Mouse (Mus musculus) liver, postnatal 0 days (tissue): ENCODE data around the gene Ppfibp1. TPM values are rescaled to one million over a fixed set of nuclear protein-coding genes. Genes with fewer than 3 reads are reported as not detected.
A peak's percentile ranks its signal among the peaks of the same experiment; 100 is the strongest.

Experiments used
- ATAC-seq: fragments of 200-750 bp; cut with Nextera tagmentation; 2 replicates; pipeline ENCODE4 v1.8.0; 2017; ENCODE audit warnings: mild to moderate bottlenecking, moderate library complexity
- DNase-seq: peaks from one replicate; pipeline ENCODE4 v3.0.0-alpha.2; 2016
- H3K27ac ChIP-seq: fragments of 300-500 bp; sonication (generic); 2 replicates; pipeline ENCODE4 v1.5.1; 2014; ENCODE audit warnings: antibody characterized with exemption, moderate library complexity, mild to moderate bottlenecking, low read depth
- H3K27me3 ChIP-seq: fragments of 300-500 bp; sonication (generic); 2 replicates; pipeline ENCODE4 v1.6.1; 2014; ENCODE audit warnings: low read length, control low read depth, mixed read lengths; ENCODE audit not compliant: insufficient read depth
- H3K36me3 ChIP-seq: fragments of 300-500 bp; sonication (generic); replicated peaks from 2 replicates; pipeline ENCODE4 v1.6.1; 2014; ENCODE audit warnings: mild to moderate bottlenecking, control low read depth, low read length, moderate library complexity, mixed read lengths; ENCODE audit not compliant: insufficient read depth
- H3K4me1 ChIP-seq: fragments of 300-500 bp; sonication (generic); 2 replicates; pipeline ENCODE4 v1.6.1; 2014; ENCODE audit warnings: antibody characterized with exemption, mild to moderate bottlenecking, control low read depth; ENCODE audit not compliant: insufficient read depth
- H3K4me2 ChIP-seq: fragments of 300-500 bp; sonication (generic); 2 replicates; pipeline ENCODE4 v1.6.1; 2014; ENCODE audit warnings: low read depth, mild to moderate bottlenecking, low read length, moderate library complexity, mixed read lengths
- H3K4me3 ChIP-seq: fragments of 300-500 bp; sonication (generic); 2 replicates; pipeline ENCODE4 v1.5.1; 2014; ENCODE audit warnings: low read depth, low read length
- H3K9ac ChIP-seq: fragments of 300-500 bp; sonication (generic); replicated peaks from 2 replicates; pipeline ENCODE4 v1.6.1; 2014; ENCODE audit warnings: mild to moderate bottlenecking, moderate library complexity
- H3K9me3 ChIP-seq: fragments of 300-500 bp; sonication (generic); 2 replicates; pipeline ENCODE4 v1.6.1; 2016; ENCODE audit warnings: mild to moderate bottlenecking, control low read depth, low read length, mixed read lengths
- CTCF ChIP-seq: sonication (generic); IDR thresholded peaks from 2 replicates; pipeline ENCODE4 v1.5.1; 2016; ENCODE audit warnings: antibody characterized with exemption, low read depth
- EP300 ChIP-seq: IDR thresholded peaks from 2 replicates; pipeline ENCODE4 v1.6.1; 2016; ENCODE audit warnings: antibody characterized with exemption, low read depth, mild to moderate bottlenecking
- WGBS: fragments of 180-500 bp; shearing (Covaris S2); extraction: QIAGEN DNeasy Blood & Tissue Kit; methylation state at CpG from one replicate; pipeline ENCODE4 v1.1.7; 2014; ENCODE audit not compliant: insufficient replicate concordance; 5-methylcytosine and 5-hydroxymethylcytosine counted together
- polyA plus RNA-seq: library from polyadenylated mRNA; unstranded; fragments of >200 nt; fragmentation: Nextera tagmentation; extraction: Ambion mirVana; gene quantifications from 2 replicates; pipeline ENCODE4 v1.2.1, GENCODE M21; 2015

Ppfibp1 gene
- polyA plus RNA-seq, 1 experiment from 2014 or later: 11.3 TPM

DNA sequence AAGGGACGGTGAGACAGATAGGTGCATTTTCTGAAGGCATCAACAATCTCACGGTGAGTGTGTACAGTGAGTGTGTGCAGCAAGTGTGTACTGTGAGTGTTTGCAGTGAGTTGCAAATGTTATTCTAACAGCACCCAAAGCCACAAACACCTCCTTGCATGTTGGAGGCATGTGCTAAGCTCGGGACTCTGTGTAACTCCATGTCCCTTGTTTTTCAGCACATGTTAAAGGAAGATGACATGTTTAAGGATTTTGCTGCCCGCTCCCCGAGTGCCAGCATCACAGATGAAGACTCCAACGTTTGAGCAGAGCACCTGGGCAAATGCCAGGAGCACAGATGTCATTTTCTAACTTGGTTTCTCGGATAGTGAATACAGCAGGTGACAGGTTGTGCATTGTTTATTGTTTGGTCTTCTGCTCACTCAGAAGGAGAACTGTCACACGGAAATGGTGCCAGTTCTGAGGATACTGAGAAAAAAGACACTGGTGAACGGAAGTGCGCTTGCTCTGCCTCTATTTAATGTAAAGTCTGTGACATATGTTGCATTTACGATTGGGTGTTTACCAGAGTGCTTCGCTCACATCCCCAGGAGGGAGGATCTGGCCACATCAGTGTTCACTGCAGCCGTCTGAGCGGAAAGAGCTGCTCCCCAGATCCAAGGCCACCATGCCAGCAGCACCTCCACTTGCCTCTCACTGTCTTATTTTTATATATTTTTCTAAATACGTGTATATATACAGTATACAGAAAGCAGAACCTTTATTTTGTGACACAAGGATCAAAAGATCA lies 142.0 kb downstream of the Ppfibp1 start:
- no peaks in the 10 kb centered on the region for H3K9me3 ChIP-seq
- no peaks in the 10 kb centered on the region for H3K27me3 ChIP-seq
- no peak for ATAC-seq
- H3K4me2 ChIP-seq: no peak overlapping the region
- H3K9ac ChIP-seq: no peak overlapping the region
- no peak overlapping the region for H3K27ac ChIP-seq
- H3K4me1 ChIP-seq: no peaks in the 10 kb centered on the region
- H3K4me3 ChIP-seq: no peak overlapping the region
- TF ChIP-seq EP300: no peak
- no peak for TF ChIP-seq CTCF
- peak; percentile 9 for DNase-seq
- H3K36me3 ChIP-seq: peaks cover 25% of the 10 kb centered on the region
- 80% methylated on average over 15 of the region's 15 CpGs for WGBS

- WGBS: 68% methylated on average over 13 of the region's 13 CpGs
- ATAC-seq: no peak
These were observed 144.1 kb downstream of the Ppfibp1 start, which contains the start of gene Rep15 for GRCm38 (mm10) chr6:147032303-147032925. Gene Rep15 (plus strand): TSS chr6:147032584.

DNA sequence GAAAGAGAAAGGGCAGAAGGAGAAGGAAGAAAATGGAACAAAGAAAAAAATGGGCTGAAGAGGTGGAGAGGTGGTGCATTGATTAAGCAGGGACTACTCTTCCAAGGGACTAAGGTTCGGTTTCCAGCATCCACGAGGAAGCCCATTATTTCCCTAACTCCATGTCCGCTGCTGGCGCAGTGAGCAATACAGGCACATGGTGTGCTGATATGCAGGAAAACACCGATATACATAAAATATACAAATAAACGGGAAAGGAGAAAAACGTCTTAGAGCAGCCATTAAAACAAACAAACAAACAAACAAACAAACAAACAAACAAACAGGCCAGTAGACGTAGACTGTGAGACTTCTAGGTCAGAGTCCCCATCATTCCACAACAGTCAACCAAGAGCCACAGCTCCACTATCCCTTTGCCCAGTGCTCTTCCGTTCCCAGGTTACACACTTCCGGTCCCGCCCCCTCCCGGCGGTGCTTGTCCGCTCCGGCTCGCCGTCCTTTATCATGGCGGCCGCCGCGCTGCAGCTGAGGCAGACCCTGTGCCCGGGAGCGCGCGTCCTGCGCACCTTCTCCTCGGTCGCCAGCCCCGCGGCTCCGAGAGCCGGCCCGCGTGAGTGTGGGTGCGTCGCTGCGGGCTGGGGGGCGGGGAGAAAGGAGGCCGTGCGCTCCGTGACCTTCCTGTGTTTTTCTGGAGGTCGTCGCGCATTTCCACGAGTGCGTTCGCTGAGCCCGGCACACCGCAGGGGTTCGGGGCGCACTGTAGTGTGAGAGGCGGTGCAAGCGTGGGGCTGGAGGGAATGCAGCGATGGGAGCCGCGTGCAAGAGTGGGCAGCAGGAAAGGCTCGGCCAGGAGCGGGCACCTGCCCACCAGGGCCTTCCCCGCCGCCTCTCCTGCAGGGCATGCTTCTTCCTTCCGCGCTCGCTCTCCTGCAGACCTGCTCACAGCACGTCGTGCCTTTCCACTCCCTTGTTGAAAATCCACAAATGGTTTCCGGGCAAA lies 154.3 kb downstream of the Ppfibp1 start, which contains the start of gene Mrps35:
TSS of gene Mrps35 (plus strand) at position 474 of the 1,000 bp plus-strand sequence.
- H3K4me3 ChIP-seq: peak within 1 kb of the TSS; percentile 97
- DNase-seq (peak; percentile 93), ATAC-seq (peak; percentile 99)
- peak within 1 kb of the TSS; percentile 95 for H3K9ac ChIP-seq
- no peaks in the 10 kb centered on the region for H3K27me3 ChIP-seq
- 3% methylated on average over 58 of the region's 66 CpGs for WGBS
- peak within 1 kb of the TSS; percentile 89 for H3K4me2 ChIP-seq
- H3K27ac ChIP-seq: peak within 1 kb of the TSS; percentile 86
- no peaks in the 10 kb centered on the region for H3K9me3 ChIP-seq
- TF ChIP-seq CTCF: peak; percentile 21; the same call in 1 of the 2 replicates
- TF ChIP-seq EP300: no peak
- H3K4me1 ChIP-seq: peaks cover 18% of the 10 kb centered on the region
- 0 out of 2 replicates have a peak, but pooled peaks cover 2% of the 10 kb centered on the region for H3K36me3 ChIP-seq

More at GRCm38 (mm10) chr6:147032303-147032925, 144.1 kb downstream of the Ppfibp1 start, which contains the start of gene Rep15:
- H3K4me3 ChIP-seq: no peak within 1 kb of the TSS
- H3K27me3 ChIP-seq: no peaks in the 10 kb centered on the region
- TF ChIP-seq CTCF (no peak), EP300 (no peak)
- H3K9me3 ChIP-seq: no peaks in the 10 kb centered on the region
- no peak within 1 kb of the TSS for H3K27ac ChIP-seq
- no peak within 1 kb of the TSS for H3K4me2 ChIP-seq
- DNase-seq: peak; percentile 9
- no peak within 1 kb of the TSS for H3K9ac ChIP-seq
- H3K36me3 ChIP-seq: peaks cover 20% of the 10 kb centered on the region
- no peaks in the 10 kb centered on the region for H3K4me1 ChIP-seq

- DNase-seq: peak; percentile 10
- Histone ChIP-seq H3K9ac (peak overlapping the region; percentile 95), H3K27me3 (no peaks in the 10 kb centered on the region), H3K9me3 (no peaks in the 10 kb centered on the region), H3K36me3 (peaks cover 10% of the 10 kb centered on the region; the same call in 1 of the 2 replicates), H3K4me2 (peak overlapping the region; percentile 89), H3K4me3 (peak overlapping the region; percentile 97), H3K4me1 (peaks cover 18% of the 10 kb centered on the region), H3K27ac (no peak overlapping the region)
- no peak for ATAC-seq
- TF ChIP-seq EP300 (no peak), CTCF (no peak)
- 37% methylated on average over 7 of the region's 7 CpGs for WGBS
These were observed 155.3 kb downstream of the Ppfibp1 start for GRCm38 (mm10) chr6:147043633-147044032.

- Histone ChIP-seq H3K27me3 (no peaks in the 10 kb centered on the region), H3K4me1 (peaks cover 2% of the 10 kb centered on the region), H3K27ac (no peak overlapping the region), H3K4me3 (no peak overlapping the region), H3K4me2 (no peak overlapping the region), H3K9ac (no peak overlapping the region), H3K9me3 (no peaks in the 10 kb centered on the region), H3K36me3 (peaks cover 37% of the 10 kb centered on the region)
- WGBS: 90% methylated on average over 13 of the region's 13 CpGs
- DNase-seq (peak; percentile 5), ATAC-seq (no peak)
- no peak for TF ChIP-seq CTCF
- TF ChIP-seq EP300: no peak
These were observed 161.0 kb downstream of the Ppfibp1 start for GRCm38 (mm10) chr6:147049239-147049805.
